Mouse (Mus musculus) olfactory bulb, adult 2 months (tissue): ENCODE measurements around the gene Prmt9.

Experiments
- CTCF ChIP-seq: fragments of 200-500 bp; IDR thresholded peaks from 2 replicates; pipeline ENCODE4 v1.5.1; 2012; ENCODE audit warnings: low read depth, mild to moderate bottlenecking, low read length, moderate library complexity; ENCODE audit not compliant: insufficient read depth
- POLR2A ChIP-seq: fragments of 200-500 bp; IDR thresholded peaks from 2 replicates; pipeline ENCODE4 v1.6.1; 2012; ENCODE audit warnings: mild to moderate bottlenecking, low read depth, low read length, moderate library complexity; ENCODE audit not compliant: insufficient read depth

- TF ChIP-seq POLR2A (no peak), CTCF (no peak)
Observed at GRCm38 (mm10) chr8:77502547-77502946, 46.6 kb upstream of the Prmt9 start.
